Mouse (Mus musculus) limb, embryonic 10.5 days (tissue): ENCODE data around the gene Dnttip2. TPM values are rescaled to one million over a fixed set of nuclear protein-coding genes. Genes with fewer than 3 reads are reported as not detected.
"Not testable (repeated sequence)": the region's sequence is repeated elsewhere in the genome, so short reads cannot be mapped to it uniquely, and the experiment has no call there.

Experiments
- DNase-seq: peaks from one replicate; pipeline ENCODE4 v3.0.0-alpha.2; 2017; ENCODE audit warnings: low spot score
- H3K27ac ChIP-seq: fragments of 300-500 bp; sonication (generic); 2 replicates; pipeline ENCODE4 v1.5.1; 2016; ENCODE audit warnings: mild to moderate bottlenecking
- H3K27me3 ChIP-seq: fragments of 300-500 bp; sonication (generic); 2 replicates; pipeline ENCODE4 v1.6.1; 2016; ENCODE audit warnings: low read depth, mild to moderate bottlenecking; ENCODE audit not compliant: poor library complexity, severe bottlenecking
- H3K36me3 ChIP-seq: fragments of 300-500 bp; sonication (generic); 2 replicates; pipeline ENCODE4 v1.6.1; 2016; ENCODE audit warnings: mild to moderate bottlenecking, moderate library complexity
- H3K4me1 ChIP-seq: fragments of 300-500 bp; sonication (generic); 2 replicates; pipeline ENCODE4 v1.6.1; 2016
- H3K4me3 ChIP-seq: fragments of 300-500 bp; sonication (generic); 2 replicates; pipeline ENCODE4 v1.5.1; 2016; ENCODE audit warnings: mild to moderate bottlenecking, moderate library complexity
- H3K9me3 ChIP-seq: fragments of 300-500 bp; sonication (generic); replicated peaks from 2 replicates; pipeline ENCODE4 v1.6.1; 2016; ENCODE audit warnings: mild to moderate bottlenecking
- WGBS: fragments of 180-500 bp; shearing (Covaris S2); methylation state at CpG from one replicate; pipeline ENCODE4 v1.1.7; 2016; 5-methylcytosine and 5-hydroxymethylcytosine counted together
- polyA plus RNA-seq: library from polyadenylated mRNA; unstranded; fragments of >200 nt; fragmentation: Nextera tagmentation; extraction: Ambion mirVana; gene quantifications from 2 replicates; pipeline ENCODE4 v1.2.1, GENCODE M21; 2016

Dnttip2 gene
- polyA plus RNA-seq, result 93.2 and 99.6 TPM in 2 replicates

DNA sequence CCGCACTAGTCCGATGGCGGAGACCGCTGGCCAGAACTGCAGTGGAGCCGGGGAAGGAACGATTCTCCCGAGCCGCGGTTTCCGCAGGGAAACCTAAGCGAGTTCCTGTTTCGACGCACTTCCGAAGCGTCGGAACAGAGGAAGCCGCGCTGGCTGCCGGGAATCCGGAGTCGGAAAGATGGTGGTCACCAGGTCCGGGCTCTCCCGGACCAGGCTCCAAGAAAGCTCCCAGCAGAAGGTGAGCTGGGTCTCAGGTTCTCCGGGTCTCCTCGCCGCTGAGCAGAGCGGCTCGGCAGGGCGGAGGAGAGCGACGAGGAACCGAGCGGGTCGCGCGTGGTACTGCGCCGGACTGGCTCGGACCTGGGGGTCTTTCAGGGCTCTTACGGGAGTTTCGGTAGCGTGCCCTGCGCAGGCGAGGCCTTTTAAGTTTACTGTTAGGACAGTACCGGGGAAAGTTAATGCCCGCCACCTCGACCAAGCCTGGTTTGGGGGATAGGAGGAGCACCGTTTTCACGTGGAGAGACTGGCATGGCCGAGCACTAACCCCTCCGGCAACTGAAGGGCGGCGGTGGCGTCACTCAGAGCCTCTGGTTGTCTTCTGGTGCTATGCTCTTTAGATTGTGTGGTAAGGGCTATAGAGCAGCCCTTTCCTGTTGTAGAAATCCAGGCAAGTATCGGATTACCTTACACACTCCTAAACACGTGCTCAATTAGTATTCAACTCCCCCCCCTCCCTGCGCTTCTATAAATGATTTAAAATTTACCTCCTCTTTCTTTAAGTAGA, at the start of gene Dnttip2:
Dnttip2 (plus strand) TSS at position 148 of the 784 bp plus-strand sequence.
- under 1% methylated on average over 57 of the region's 57 CpGs for WGBS
- Histone ChIP-seq H3K4me1 (peaks cover 29% of the 10 kb centered on the region), H3K27me3 (no peaks in the 10 kb centered on the region), H3K27ac (peak within 1 kb of the TSS; percentile 92), H3K9me3 (no peaks in the 10 kb centered on the region), H3K4me3 (peak within 1 kb of the TSS; percentile 82), H3K36me3 (peaks cover 45% of the 10 kb centered on the region)
- peak; percentile 94 for DNase-seq

DNA sequence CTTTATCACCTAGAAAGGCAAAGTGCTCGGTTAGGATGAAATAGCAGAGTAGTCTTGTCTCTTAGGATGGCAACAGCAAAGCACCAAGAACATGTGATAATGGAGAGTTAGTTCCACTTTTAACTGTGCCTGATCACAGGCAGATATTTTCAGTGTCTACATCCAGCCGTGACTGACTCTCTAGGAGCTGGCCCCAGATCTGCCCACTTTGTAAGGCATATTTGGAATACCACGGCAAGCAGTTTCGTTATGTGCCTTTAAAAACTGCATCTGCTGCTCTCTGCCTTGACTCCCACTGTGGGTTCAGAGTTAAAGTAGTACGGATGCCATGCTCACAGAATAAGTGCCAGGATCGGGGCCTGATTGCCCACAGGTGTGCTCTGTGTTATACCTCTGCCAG, 47.2 kb upstream of the Dnttip2 start:
- H3K4me1 ChIP-seq, H3K27me3 ChIP-seq, H3K27ac ChIP-seq, H3K9me3 ChIP-seq, DNase-seq, H3K36me3 ChIP-seq, H3K4me3 ChIP-seq: not testable (repeated sequence)
- WGBS, result 85% methylated on average over 6 of the region's 6 CpGs

DNA sequence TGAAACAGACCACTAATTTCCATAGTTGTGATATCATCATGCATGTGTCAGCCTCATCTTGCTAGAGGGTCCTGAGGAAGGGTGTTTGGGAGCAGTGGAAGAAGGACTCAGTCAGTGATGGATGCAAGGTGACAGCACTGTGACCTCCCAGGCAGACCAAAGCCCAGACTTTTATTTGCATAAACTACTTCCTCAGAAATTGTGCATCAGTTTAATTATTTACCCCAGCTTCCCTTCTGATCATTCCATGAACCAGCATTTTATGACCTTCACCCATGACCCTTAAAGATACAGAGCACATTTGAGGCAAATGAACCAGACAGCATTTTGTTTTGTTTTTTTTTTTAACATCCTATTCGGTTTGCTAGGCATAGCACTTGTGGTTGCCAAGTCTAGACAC, 38.4 kb upstream of the Dnttip2 start:
- WGBS, result 68% methylated on average over 1 of the region's 1 CpGs

DNA sequence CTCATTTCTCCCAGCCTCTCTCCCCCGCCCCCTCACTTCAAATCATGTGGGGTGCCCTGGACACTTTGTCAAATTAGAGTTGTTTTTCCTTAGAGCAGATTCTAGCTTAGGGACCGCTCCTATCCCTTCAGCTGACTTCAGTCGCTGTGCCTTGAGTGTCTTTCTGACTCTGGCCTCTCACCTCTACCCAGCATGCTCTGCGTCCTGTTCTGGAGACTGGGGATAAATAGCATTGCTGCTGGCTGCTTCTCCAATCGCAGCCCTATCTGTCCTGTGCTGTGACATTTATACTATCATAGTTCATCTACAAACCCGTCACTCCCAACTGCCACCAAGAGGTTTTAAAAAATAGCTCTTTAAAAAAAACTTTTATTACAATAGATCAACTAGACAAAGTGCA, 31.3 kb upstream of the Dnttip2 start:
- Histone ChIP-seq H3K4me3 (no peak overlapping the region), H3K36me3 (no peaks in the 10 kb centered on the region), H3K9me3 (no peaks in the 10 kb centered on the region), H3K27me3 (no peaks in the 10 kb centered on the region), H3K4me1 (peaks cover 34% of the 10 kb centered on the region), H3K27ac (no peak overlapping the region)
- no peak for DNase-seq
- 62% methylated on average over 6 of the region's 6 CpGs for WGBS

More for the DNA sequence above, 38.4 kb upstream of the Dnttip2 start:
- Histone ChIP-seq H3K27me3 (no peaks in the 10 kb centered on the region), H3K4me1 (no peaks in the 10 kb centered on the region), H3K9me3 (no peaks in the 10 kb centered on the region), H3K27ac (no peak overlapping the region), H3K4me3 (no peak overlapping the region), H3K36me3 (no peaks in the 10 kb centered on the region)
- DNase-seq, result no peak

DNA sequence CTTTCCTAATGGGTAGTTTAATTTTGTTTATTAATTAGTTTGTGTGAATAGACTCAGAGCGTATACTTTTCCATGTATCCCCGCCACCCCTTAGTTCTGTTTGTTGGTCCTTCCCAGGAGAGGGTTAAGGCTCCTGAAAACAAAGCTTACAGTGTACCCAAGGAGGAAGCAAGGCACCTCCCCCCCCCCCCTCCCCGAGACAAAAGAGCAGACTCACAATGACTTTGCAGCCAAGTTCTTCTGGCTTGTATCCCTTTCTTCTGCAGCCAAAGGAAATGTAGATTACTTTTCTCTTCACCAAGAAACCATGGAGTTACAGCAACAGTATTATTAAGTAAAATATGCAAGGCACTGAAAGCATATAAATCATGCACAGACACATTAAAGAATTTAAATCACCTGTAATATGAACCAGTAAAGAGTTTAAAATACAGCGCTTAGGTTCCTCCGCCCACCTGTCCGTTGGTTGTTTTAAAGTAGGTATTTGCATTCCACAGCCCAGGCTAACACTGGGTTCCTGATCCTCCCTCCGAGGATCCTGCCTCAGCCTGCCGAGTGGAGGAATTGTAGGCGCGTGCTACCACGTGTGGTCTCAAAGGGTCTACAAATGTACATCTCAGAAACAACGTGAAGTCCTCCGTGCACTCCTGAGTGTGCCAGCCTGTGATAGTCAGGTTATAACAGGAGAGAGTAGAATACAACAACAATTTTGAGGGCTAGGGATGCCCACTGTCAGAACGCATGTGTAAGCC, 30.6 kb upstream of the Dnttip2 start:
- Histone ChIP-seq H3K4me1 (peaks cover 34% of the 10 kb centered on the region), H3K27ac (peak overlapping the region; percentile 62; the same call in 1 of the 2 replicates), H3K27me3 (no peaks in the 10 kb centered on the region), H3K9me3 (no peaks in the 10 kb centered on the region), H3K4me3 (no peak overlapping the region), H3K36me3 (no peaks in the 10 kb centered on the region)
- 56% methylated on average over 14 of the region's 14 CpGs for WGBS
- no peak for DNase-seq

DNA sequence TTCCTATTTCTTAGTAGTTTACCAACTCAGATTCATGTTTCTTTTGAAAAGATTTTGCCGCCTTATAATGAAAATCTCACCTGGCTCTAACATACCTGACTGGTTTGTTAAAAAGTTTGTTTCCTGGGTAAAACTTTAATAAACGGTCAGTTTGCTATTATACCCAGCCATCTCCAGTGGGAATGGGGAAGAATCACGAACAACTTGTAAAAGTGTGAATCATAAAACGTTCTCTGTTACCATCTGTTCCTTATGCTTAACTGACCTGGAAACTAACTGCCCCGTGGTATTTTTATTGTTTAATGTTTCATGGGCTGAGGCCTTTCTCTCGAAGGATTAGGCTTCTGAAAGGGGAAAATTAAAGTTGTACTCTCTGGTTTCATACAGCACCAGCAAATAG, 29.4 kb upstream of the Dnttip2 start:
- Histone ChIP-seq H3K4me1 (peaks cover 34% of the 10 kb centered on the region), H3K36me3 (no peaks in the 10 kb centered on the region), H3K27me3 (no peaks in the 10 kb centered on the region), H3K27ac (peak overlapping the region; percentile 90), H3K9me3 (no peaks in the 10 kb centered on the region), H3K4me3 (peak overlapping the region; percentile 95)
- whole genome bisulfite sequencing, result 61% methylated on average over 6 of the region's 6 CpGs
- DNase-seq, result no peak

DNA sequence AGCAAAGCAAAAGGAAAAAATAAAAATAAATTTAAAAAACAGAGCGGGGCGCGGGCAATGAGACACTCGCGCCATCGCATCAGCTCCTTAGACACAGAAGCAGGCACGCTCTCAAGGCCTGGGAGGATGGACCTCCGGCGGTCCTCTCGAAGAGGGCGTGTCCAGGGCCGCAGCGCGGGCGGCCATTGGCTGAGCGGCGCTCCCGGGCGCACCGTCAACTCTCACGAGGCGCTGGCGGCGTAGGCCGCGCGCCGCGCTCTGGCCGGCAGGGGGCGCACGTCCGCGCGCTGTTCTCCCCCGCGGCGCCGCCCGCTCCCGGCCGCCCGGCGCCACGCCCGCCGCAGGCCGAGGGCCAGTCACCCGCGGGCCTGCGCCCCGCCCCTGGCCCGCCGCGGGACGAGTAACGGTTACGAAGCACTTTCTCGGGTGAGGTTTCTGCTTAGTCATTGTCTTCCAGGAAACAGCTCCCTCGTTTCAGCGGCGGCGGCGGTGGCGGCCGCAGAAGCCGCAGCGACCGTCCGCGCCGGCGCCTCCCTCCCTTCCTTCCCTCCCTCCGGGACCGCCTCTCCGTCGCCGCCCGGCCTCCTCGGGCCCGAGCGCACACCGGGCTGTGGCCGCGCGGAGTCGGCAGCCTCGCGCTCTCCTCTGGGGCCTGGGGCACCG, 28.8 kb upstream of the Dnttip2 start, which contains the start of gene Gclm:
Gclm (plus strand) TSS at position 343 of the 663 bp plus-strand sequence.
- peak within 1 kb of the TSS; percentile 95 for H3K4me3 ChIP-seq
- H3K27me3 ChIP-seq, result no peaks in the 10 kb centered on the region
- WGBS, result under 1% methylated on average over 89 of the region's 90 CpGs
- H3K36me3 ChIP-seq, result no peaks in the 10 kb centered on the region
- H3K27ac ChIP-seq, result peak within 1 kb of the TSS; percentile 90
- DNase-seq, result peak; percentile 91
- peaks cover 34% of the 10 kb centered on the region for H3K4me1 ChIP-seq
- H3K9me3 ChIP-seq, result no peaks in the 10 kb centered on the region

DNA sequence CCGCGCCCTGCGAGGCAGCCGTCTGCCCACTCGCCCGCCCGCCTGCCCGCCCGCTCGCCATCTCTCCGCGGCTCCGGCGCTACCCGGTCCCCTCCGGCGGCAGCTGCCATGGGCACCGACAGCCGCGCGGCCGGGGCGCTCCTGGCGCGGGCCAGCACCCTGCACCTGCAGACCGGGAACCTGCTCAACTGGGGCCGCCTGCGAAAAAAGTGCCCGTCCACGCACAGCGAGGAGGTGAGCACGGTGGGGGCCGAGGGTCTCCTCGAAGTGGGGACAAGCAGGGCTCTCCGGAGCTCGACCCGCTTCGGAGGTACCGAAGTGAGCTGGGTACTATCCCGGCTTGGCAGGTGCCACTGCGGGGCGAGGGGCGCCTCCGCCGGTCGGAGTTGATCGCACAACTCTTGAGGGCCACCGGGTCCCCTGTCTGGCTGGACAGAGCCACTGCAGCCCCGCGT, 28.3 kb upstream of the Dnttip2 start:
- under 1% methylated on average over 50 of the region's 50 CpGs for WGBS
- H3K4me1 ChIP-seq, result peaks cover 34% of the 10 kb centered on the region
- peak overlapping the region; percentile 95 for H3K4me3 ChIP-seq
- no peaks in the 10 kb centered on the region for H3K9me3 ChIP-seq
- peak overlapping the region; percentile 90 for H3K27ac ChIP-seq
- no peaks in the 10 kb centered on the region for H3K36me3 ChIP-seq
- no peaks in the 10 kb centered on the region for H3K27me3 ChIP-seq
- peak; percentile 73 for DNase-seq

DNA sequence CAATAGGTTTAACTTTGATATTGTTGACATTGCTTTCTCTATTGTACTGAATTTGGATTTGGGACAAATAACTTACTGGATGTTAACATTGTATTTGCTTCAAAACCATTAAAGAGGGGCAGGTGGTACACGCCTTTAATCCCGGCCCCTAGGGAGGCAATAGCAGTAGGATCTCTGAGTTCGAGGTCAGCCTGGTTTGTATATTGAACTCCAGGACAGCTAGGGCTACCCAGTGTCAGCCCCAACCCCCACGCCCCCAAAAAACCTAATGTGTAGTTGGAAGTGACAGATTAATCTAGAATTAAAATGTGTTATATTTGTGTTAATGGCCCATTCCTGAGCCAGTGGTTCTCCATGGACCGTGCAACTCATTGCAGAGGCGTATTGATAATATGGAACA, 27.8 kb upstream of the Dnttip2 start:
- H3K4me3 ChIP-seq, result peak overlapping the region; percentile 95
- H3K27ac ChIP-seq, result peak overlapping the region; percentile 90; the same call in 1 of the 2 replicates
- WGBS, result 31% methylated on average over 6 of the region's 6 CpGs
- DNase-seq, result no peak
- no peaks in the 10 kb centered on the region for H3K27me3 ChIP-seq
- H3K36me3 ChIP-seq, result no peaks in the 10 kb centered on the region
- H3K9me3 ChIP-seq, result no peaks in the 10 kb centered on the region
- H3K4me1 ChIP-seq, result peaks cover 34% of the 10 kb centered on the region

DNA sequence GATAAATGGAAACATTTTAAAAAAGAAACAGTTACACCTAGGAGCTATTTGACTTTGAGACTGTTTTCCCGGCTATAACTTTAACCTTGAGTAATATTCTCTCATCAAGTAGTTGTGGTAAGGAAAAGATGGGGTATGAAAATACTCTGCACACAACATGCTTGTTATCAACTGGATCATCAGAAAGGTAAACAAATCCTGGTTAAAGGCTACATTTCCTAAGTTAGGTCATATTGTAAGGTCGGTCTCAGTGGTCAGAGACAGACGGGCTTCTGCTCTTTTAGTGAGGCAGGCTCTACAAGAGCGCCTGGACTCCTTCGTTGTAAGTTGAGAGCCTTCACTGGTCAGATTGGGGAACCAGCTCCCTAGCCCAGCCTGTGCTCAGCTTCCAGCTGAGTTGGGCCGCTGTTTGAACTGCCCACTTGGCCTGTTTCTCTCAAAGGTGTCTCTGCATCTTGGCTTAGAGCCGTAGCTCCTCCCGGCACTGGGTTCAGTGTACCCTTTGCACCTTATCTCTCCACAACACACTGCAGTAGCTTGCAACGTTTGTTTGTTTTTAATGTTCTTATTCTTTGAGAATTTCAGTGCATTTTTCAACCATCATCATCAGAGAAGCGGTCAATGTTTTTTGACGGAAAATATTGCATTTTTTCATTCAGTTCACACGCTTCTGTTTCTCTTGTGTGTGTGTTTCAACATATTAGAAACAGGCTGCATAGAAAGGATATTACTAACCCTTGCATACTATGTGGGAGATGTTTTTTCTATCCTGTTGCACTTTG, 27.0 kb upstream of the Dnttip2 start:
- no peak for DNase-seq
- peaks cover 34% of the 10 kb centered on the region for H3K4me1 ChIP-seq
- H3K27ac ChIP-seq, result no peak overlapping the region
- H3K36me3 ChIP-seq, result no peaks in the 10 kb centered on the region
- no peaks in the 10 kb centered on the region for H3K27me3 ChIP-seq
- no peaks in the 10 kb centered on the region for H3K9me3 ChIP-seq
- H3K4me3 ChIP-seq, result peak overlapping the region; percentile 95
- 61% methylated on average over 12 of the region's 12 CpGs for whole genome bisulfite sequencing

DNA sequence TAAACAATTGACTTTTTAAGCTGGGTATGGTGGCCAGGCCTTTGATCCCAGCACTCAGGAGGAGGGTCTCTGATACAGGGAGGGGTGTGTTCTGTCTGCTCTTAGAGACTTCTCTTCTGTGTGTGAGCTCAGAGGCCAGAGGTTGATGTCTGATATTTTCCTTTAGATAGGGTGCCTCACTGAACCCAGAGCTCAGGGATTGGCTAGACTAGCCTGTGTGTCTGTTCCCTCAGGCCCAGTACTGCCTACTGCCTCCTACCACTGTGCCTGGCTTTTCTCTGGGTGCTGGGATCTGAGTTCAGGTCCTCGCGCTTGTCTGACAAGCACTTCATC, 26.5 kb upstream of the Dnttip2 start:
- Histone ChIP-seq H3K4me3 (no peak overlapping the region), H3K4me1 (peaks cover 32% of the 10 kb centered on the region), H3K27ac (no peak overlapping the region), H3K9me3 (no peaks in the 10 kb centered on the region), H3K27me3 (no peaks in the 10 kb centered on the region), H3K36me3 (no peaks in the 10 kb centered on the region)
- no peak for DNase-seq
- 97% methylated on average over 2 of the region's 2 CpGs for WGBS

DNA sequence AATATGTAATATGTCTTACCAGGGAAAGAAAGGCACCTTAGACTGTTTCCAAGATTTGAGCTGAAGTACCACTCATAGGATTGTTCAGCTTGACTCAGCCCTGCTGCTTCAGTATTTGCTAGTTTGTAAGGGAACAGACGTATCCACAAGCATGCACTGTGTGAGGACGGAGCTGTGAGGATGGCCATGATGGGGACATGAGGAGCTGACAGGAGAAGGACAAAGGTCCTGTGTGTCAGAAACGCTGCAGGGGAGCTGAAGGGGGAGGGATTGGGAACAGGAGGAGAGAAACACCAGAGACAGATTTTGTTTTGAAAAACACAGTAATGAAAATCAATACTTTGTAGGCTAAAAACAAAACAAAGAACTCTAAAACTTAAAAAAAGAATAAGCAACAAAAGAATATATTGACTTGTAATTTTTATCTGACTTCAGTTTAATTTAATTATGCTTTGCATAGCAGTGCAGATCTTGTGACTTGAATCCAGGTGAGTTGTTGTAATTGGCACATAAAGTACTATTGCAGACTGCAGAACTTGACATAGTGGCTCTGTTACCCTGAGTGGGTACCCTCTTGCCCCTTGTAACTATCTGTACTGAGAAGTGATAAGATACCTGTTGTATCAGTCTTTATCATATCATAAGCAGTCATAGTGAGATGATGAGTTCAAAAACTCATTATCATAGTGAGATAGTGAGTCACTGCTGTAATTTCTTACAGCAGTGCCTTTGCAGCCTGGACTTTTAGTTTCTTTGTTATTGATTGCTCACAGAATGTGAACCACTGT, 21.5 kb upstream of the Dnttip2 start:
- H3K36me3 ChIP-seq, result no peaks in the 10 kb centered on the region
- no peak overlapping the region for H3K4me3 ChIP-seq
- H3K27ac ChIP-seq, result no peak overlapping the region
- no peaks in the 10 kb centered on the region for H3K27me3 ChIP-seq
- DNase-seq, result no peak
- no peaks in the 10 kb centered on the region for H3K4me1 ChIP-seq
- 62% methylated on average over 3 of the region's 3 CpGs for WGBS
- H3K9me3 ChIP-seq, result no peaks in the 10 kb centered on the region
